Mouse (Mus musculus): Measurements from ENCODE around the gene Dmc1. TPM values are rescaled to one million over a fixed set of nuclear protein-coding genes. Genes with fewer than 3 reads are reported as not detected.

Dmc1 gene
- polyA plus RNA-seq, 1 experiment = 1.2 TPM

- TF ChIP-seq CTCF (IDR thresholded peaks at IDR 0.05; ENCODE audit: borderline replicate concordance, insufficient read depth, low read depth, low read length) (no peak), POLR2A (IDR thresholded peaks at IDR 0.05; ENCODE audit: borderline replicate concordance, insufficient read depth, low read length) (no peak)
- DNase-seq = no peak
- no peaks in the 10 kb centered on the region for H3K27me3 ChIP-seq (ENCODE audit: control insufficient read depth, insufficient read depth, low read length)
- H3K27ac ChIP-seq (ENCODE audit: insufficient read depth, low read length) = no peak overlapping the region
- H3K4me1 ChIP-seq (ENCODE audit: control insufficient read depth, insufficient read depth, low read length) = no peaks in the 10 kb centered on the region
- WGBS = 71% methylated on average over 3 of the region's 3 CpGs
- H3K4me3 ChIP-seq (replicated peaks; ENCODE audit: insufficient read depth, low read depth, low read length) = no peak overlapping the region
Measured at GRCm38 (mm10) chr15:79559649-79560048, 45.3 kb downstream of the Dmc1 start.

- DNase-seq = no peak
Measured at GRCm38 (mm10) chr15:79552566-79552965, 52.3 kb downstream of the Dmc1 start.

GRCm38 (mm10) chr15:79548226-79548625 is 56.7 kb downstream of the Dmc1 start:
- no peak for TF ChIP-seq CTCF (IDR thresholded peaks at IDR 0.05; ENCODE audit: borderline replicate concordance, insufficient read depth, low read depth, low read length)
- no peak for TF ChIP-seq POLR2A (IDR thresholded peaks at IDR 0.05; ENCODE audit: borderline replicate concordance, insufficient read depth, low read length)
- H3K27ac ChIP-seq (ENCODE audit: insufficient read depth, low read length) = no peak overlapping the region
- DNase-seq = no peak
- 97% methylated on average over 2 of the region's 2 CpGs for WGBS
- H3K4me3 ChIP-seq (replicated peaks; ENCODE audit: insufficient read depth, low read depth, low read length) = no peak overlapping the region
- H3K27me3 ChIP-seq (ENCODE audit: control insufficient read depth, insufficient read depth, low read length) = no peaks in the 10 kb centered on the region
- no peaks in the 10 kb centered on the region; the same call in 1 of the 2 replicates for H3K4me1 ChIP-seq (ENCODE audit: control insufficient read depth, insufficient read depth, low read length)

More at GRCm38 (mm10) chr15:79552566-79552965, 52.3 kb downstream of the Dmc1 start:
- H3K27me3 ChIP-seq (ENCODE audit: control insufficient read depth, insufficient read depth, low read length) = no peaks in the 10 kb centered on the region
- 80% methylated on average over 5 of the region's 5 CpGs for WGBS
- no peak overlapping the region for H3K27ac ChIP-seq (ENCODE audit: insufficient read depth, low read length)
- TF ChIP-seq CTCF (IDR thresholded peaks at IDR 0.05; ENCODE audit: borderline replicate concordance, insufficient read depth, low read depth, low read length) (no peak), POLR2A (IDR thresholded peaks at IDR 0.05; ENCODE audit: borderline replicate concordance, insufficient read depth, low read length) (no peak)
- no peak overlapping the region for H3K4me3 ChIP-seq (replicated peaks; ENCODE audit: insufficient read depth, low read depth, low read length)
- H3K4me1 ChIP-seq (ENCODE audit: control insufficient read depth, insufficient read depth, low read length) = no peaks in the 10 kb centered on the region; the same call in 1 of the 2 replicates

GRCm38 (mm10) chr15:79547289-79547820 is 57.6 kb downstream of the Dmc1 start:
- Histone ChIP-seq H3K27me3 (ENCODE audit: control insufficient read depth, insufficient read depth, low read length) (no peaks in the 10 kb centered on the region), H3K27ac (ENCODE audit: insufficient read depth, low read length) (peak overlapping the region; percentile 83), H3K4me1 (ENCODE audit: control insufficient read depth, insufficient read depth, low read length) (no peaks in the 10 kb centered on the region; the same call in 1 of the 2 replicates), H3K4me3 (replicated peaks; ENCODE audit: insufficient read depth, low read depth, low read length) (peak overlapping the region; percentile 60)
- TF ChIP-seq POLR2A (IDR thresholded peaks at IDR 0.05; ENCODE audit: borderline replicate concordance, insufficient read depth, low read length) (no peak), CTCF (IDR thresholded peaks at IDR 0.05; ENCODE audit: borderline replicate concordance, insufficient read depth, low read depth, low read length) (no peak)
- no peak for DNase-seq
- WGBS = 77% methylated on average over 17 of the region's 17 CpGs

- Histone ChIP-seq H3K4me1 (ENCODE audit: control insufficient read depth, insufficient read depth, low read length) (no peaks in the 10 kb centered on the region; the same call in 1 of the 2 replicates), H3K4me3 (replicated peaks; ENCODE audit: insufficient read depth, low read depth, low read length) (peak within 1 kb of the TSS; percentile 70), H3K27ac (ENCODE audit: insufficient read depth, low read length) (peak within 1 kb of the TSS; percentile 83), H3K27me3 (ENCODE audit: control insufficient read depth, insufficient read depth, low read length) (no peaks in the 10 kb centered on the region)
- peak; percentile 97 to 99 for DNase-seq
- 1% methylated on average over 84 of the region's 84 CpGs for WGBS
- TF ChIP-seq POLR2A (IDR thresholded peaks at IDR 0.05; ENCODE audit: borderline replicate concordance, insufficient read depth, low read length) = peak; percentile 72
- TF ChIP-seq CTCF (IDR thresholded peaks at IDR 0.05; ENCODE audit: borderline replicate concordance, insufficient read depth, low read depth, low read length) = no peak
Measured at GRCm38 (mm10) chr15:79546410-79547288, 58.3 kb downstream of the Dmc1 start, which contains the start of gene Ddx17. Gene Ddx17, minus strand, starts transcription at chr15:79546741.

GRCm38 (mm10) chr15:79545921-79546399 is 58.9 kb downstream of the Dmc1 start:
- under 1% methylated on average over 52 of the region's 52 CpGs for WGBS

GRCm38 (mm10) chr15:79545496-79545895 is 59.4 kb downstream of the Dmc1 start:
- 3% methylated on average over 3 of the region's 3 CpGs for WGBS
- Histone ChIP-seq H3K27me3 (ENCODE audit: control insufficient read depth, insufficient read depth, low read length) (no peaks in the 10 kb centered on the region), H3K4me1 (ENCODE audit: control insufficient read depth, insufficient read depth, low read length) (no peaks in the 10 kb centered on the region; the same call in none of the 2 replicates), H3K27ac (ENCODE audit: insufficient read depth, low read length) (no peak overlapping the region), H3K4me3 (replicated peaks; ENCODE audit: insufficient read depth, low read depth, low read length) (peak overlapping the region; percentile 70)
- TF ChIP-seq POLR2A (IDR thresholded peaks at IDR 0.05; ENCODE audit: borderline replicate concordance, insufficient read depth, low read length) (no peak), CTCF (IDR thresholded peaks at IDR 0.05; ENCODE audit: borderline replicate concordance, insufficient read depth, low read depth, low read length) (no peak)
- DNase-seq = no peak

More at GRCm38 (mm10) chr15:79545921-79546399, 58.9 kb downstream of the Dmc1 start:
- H3K27ac ChIP-seq (ENCODE audit: insufficient read depth, low read length) = peak overlapping the region; percentile 82
- H3K4me1 ChIP-seq (ENCODE audit: control insufficient read depth, insufficient read depth, low read length) = no peaks in the 10 kb centered on the region; the same call in 1 of the 2 replicates
- H3K4me3 ChIP-seq (replicated peaks; ENCODE audit: insufficient read depth, low read depth, low read length) = peak overlapping the region; percentile 70
- no peaks in the 10 kb centered on the region for H3K27me3 ChIP-seq (ENCODE audit: control insufficient read depth, insufficient read depth, low read length)
- TF ChIP-seq CTCF (IDR thresholded peaks at IDR 0.05; ENCODE audit: borderline replicate concordance, insufficient read depth, low read depth, low read length) (no peak), POLR2A (IDR thresholded peaks at IDR 0.05; ENCODE audit: borderline replicate concordance, insufficient read depth, low read length) (no peak)
- DNase-seq = peak in 1 of 2 experiments; percentile 72

All from cerebellum, adult 2 months (tissue).